8 mouse cellular contexts compared by ENCODE assay signal in genomic region chr3:152089178-152089577, GRCm38 (mm10).
A peak's percentile ranks its signal among the peaks of the same experiment; 100 is the strongest.
DNase-seq lines count a peak whose midpoint lies in the region; ATAC-seq and TF ChIP-seq lines count a peak whose summit lies in the region.

No protein-coding gene starts in this region.

- no peak overlapping the region for H3K27ac ChIP-seq in midbrain, postnatal 0 days (ENCODE audit: low read depth, low read length)

- no peak overlapping the region for H3K4me3 ChIP-seq in E14TG2a.4 (replicated peaks; ENCODE audit: low read length)
- H3K4me3 ChIP-seq in midbrain, postnatal 0 days (ENCODE audit: low read depth, low read length) = no peak overlapping the region

- H3K9me3 ChIP-seq in E14TG2a.4 (ENCODE audit: low read length) = no peaks in the 10 kb centered on the region
- no peaks in the 10 kb centered on the region for H3K9me3 ChIP-seq in midbrain, postnatal 0 days (ENCODE audit: low read length)

- TF ChIP-seq CTCF in E14TG2a.4 (conservative IDR thresholded peaks at IDR 0.05; ENCODE audit: low read length) = peak; percentile 76
- TF ChIP-seq CTCF in midbrain, postnatal 0 days (IDR thresholded peaks at IDR 0.05) = peak; percentile 92

- 4% methylated on average over 4 of the region's 4 CpGs for WGBS in midbrain, postnatal 0 days

- peak; percentile 25 to 64 for DNase-seq in layer of hippocampus, postnatal 25 days (ENCODE audit: extremely low spot score in 1 of 2, low spot score in 1 of 2)
- DNase-seq in layer of hippocampus, adult 9-10 months (ENCODE audit: low spot score) = no peak
- DNase-seq in adrenal gland, postnatal 36 days = peak; percentile 46 to 64
- peak; percentile 41 to 67 for DNase-seq in heart, postnatal 10 days
- DNase-seq in kidney, postnatal 36 days = peak; percentile 47 to 77
- peak; percentile 51 for DNase-seq in midbrain, postnatal 0 days (ENCODE audit: low spot score)
- no peak for DNase-seq in frontal cortex, postnatal 25 days (ENCODE audit: low spot score in 2 of 2)

- no peaks in the 10 kb centered on the region for H3K36me3 ChIP-seq in E14TG2a.4 (ENCODE audit: insufficient read depth, low read length)
- no peaks in the 10 kb centered on the region for H3K36me3 ChIP-seq in midbrain, postnatal 0 days (ENCODE audit: insufficient read depth, low read length)

- intact Hi-C loops in heart, postnatal 10 days (cut with DNase I) = loop anchor here (1.0 to 2.0 kb wide), 3 partner anchors 253 to 314 kb away; no protein-coding TSS in a partner anchor

- peaks cover 13% of the 10 kb centered on the region for H3K4me1 ChIP-seq in E14TG2a.4 (replicated peaks; ENCODE audit: low read depth, low read length)
- H3K4me1 ChIP-seq in midbrain, postnatal 0 days (ENCODE audit: insufficient read depth, low read length) = no peaks in the 10 kb centered on the region

- ATAC-seq in midbrain, postnatal 0 days (ENCODE audit: low FRiP score) = peak; percentile 41; the same call in 1 of the 2 replicates

- H3K4me2 ChIP-seq in midbrain, postnatal 0 days (ENCODE audit: low read depth, low read length, poor library complexity, severe bottlenecking) = no peak overlapping the region

- H3K9ac ChIP-seq in midbrain, postnatal 0 days (replicated peaks; ENCODE audit: low read length, poor library complexity, severe bottlenecking) = no peak overlapping the region

- H3K27me3 ChIP-seq in E14TG2a.4 (ENCODE audit: insufficient read depth, low read length) = peaks cover 21% of the 10 kb centered on the region
- H3K27me3 ChIP-seq in midbrain, postnatal 0 days (ENCODE audit: insufficient read depth, low read length) = no peaks in the 10 kb centered on the region

Comparison
In these comparisons a context has a peak if more than half of its experiments do, and no peak if none do; other contexts are left out.
1. DNase-seq: peak in layer of hippocampus, postnatal 25 days (2 of 2), adrenal gland, postnatal 36 days (2 of 2), heart, postnatal 10 days (2 of 2), kidney, postnatal 36 days (2 of 2) and midbrain, postnatal 0 days (single experiment); none in layer of hippocampus, adult 9-10 months (single experiment) and frontal cortex, postnatal 25 days (0 of 2).